Mouse (Mus musculus) gastrocnemius, postnatal 25 days (tissue): Measurements from ENCODE around the gene Kmt2d. TPM values are rescaled to one million over a fixed set of nuclear protein-coding genes. Genes with fewer than 3 reads are reported as not detected.

Experiments used
- DNase-seq: peaks from one replicate; pipeline ENCODE4 v3.0.0; 2022
- total RNA-seq, 2 experiments: library from RNA; stranded (reverse); gene quantifications; 1 replicate in 1 of 2; 2 replicates in 1 of 2; pipeline ENCODE4 v1.2.3; 2021

Kmt2d gene
- total RNA-seq, 2 experiments from 2014 or later = 36.6 to 43.5 TPM

GRCm38 (mm10) chr15:98887526-98887925, 16.5 kb upstream of the Kmt2d start:
- no peak for DNase-seq

- no peak for DNase-seq
Observed at GRCm38 (mm10) chr15:98886667-98887387, 15.8 kb upstream of the Kmt2d start.

- DNase-seq = no peak
Observed at GRCm38 (mm10) chr15:98884106-98884505, 13.1 kb upstream of the Kmt2d start.

- no peak for DNase-seq
Observed at GRCm38 (mm10) chr15:98883661-98884060, 12.7 kb upstream of the Kmt2d start.

- DNase-seq = no peak
Observed at GRCm38 (mm10) chr15:98881656-98882008, 10.6 kb upstream of the Kmt2d start.

GRCm38 (mm10) chr15:98880978-98881655, 10.1 kb upstream of the Kmt2d start:
- DNase-seq = peak; percentile 93

- no peak for DNase-seq
Observed at GRCm38 (mm10) chr15:98877331-98877730, 6.3 kb upstream of the Kmt2d start.

- DNase-seq = peak; percentile 92
Observed at GRCm38 (mm10) chr15:98871916-98872888, 1.2 kb upstream of the Kmt2d start.

GRCm38 (mm10) chr15:98870179-98871069, 580 bp downstream of the Kmt2d start:
- peak; percentile 69 for DNase-seq

GRCm38 (mm10) chr15:98869342-98870178, 1.4 kb downstream of the Kmt2d start:
- no peak for DNase-seq

GRCm38 (mm10) chr15:98868346-98869063, 2.5 kb downstream of the Kmt2d start:
- no peak for DNase-seq

GRCm38 (mm10) chr15:98867321-98867720, 3.7 kb downstream of the Kmt2d start:
- peak; percentile 54 for DNase-seq

GRCm38 (mm10) chr15:98866501-98866900, 4.5 kb downstream of the Kmt2d start:
- DNase-seq = no peak

GRCm38 (mm10) chr15:98865771-98866170, 5.2 kb downstream of the Kmt2d start:
- no peak for DNase-seq

GRCm38 (mm10) chr15:98864951-98865350, 6.1 kb downstream of the Kmt2d start:
- DNase-seq = no peak

GRCm38 (mm10) chr15:98863451-98863958, 7.5 kb downstream of the Kmt2d start:
- DNase-seq = peak; percentile 5

- peak; percentile 3 for DNase-seq
Observed at GRCm38 (mm10) chr15:98861701-98862410, 9.1 kb downstream of the Kmt2d start.

- no peak for DNase-seq
Observed at GRCm38 (mm10) chr15:98860921-98861320, 10.1 kb downstream of the Kmt2d start.
